In genomic region chr12:107975897-107976570, GRCm38 (mm10) we compare ENCODE assay signal across 11 mouse cellular contexts. TPM values are rescaled to one million over a fixed set of nuclear protein-coding genes. Genes with fewer than 3 reads are reported as not detected.
DNase-seq lines count a peak whose midpoint lies in the region; ATAC-seq lines count a peak whose summit lies in the region.
"Had no signal": no experiment of that assay in that cellular context is flagged by ENCODE, and none has a peak within 500 bp of the region (broad histone marks: within the 10 kb centered on the region; RNA-seq: fewer than 3 reads in every experiment).

No protein-coding gene starts in this region.

- peak; percentile 61 to 73 for DNase-seq in frontal cortex, adult 2 months (ENCODE audit: extremely low spot score in 1 of 2, low spot score in 1 of 2)
- no peak for DNase-seq in frontal cortex, postnatal 14 days (ENCODE audit: low spot score in 2 of 2)
- DNase-seq in neural tube, embryonic 11.5 days (ENCODE audit: low spot score) = no peak
- no peak for DNase-seq in neural tube, embryonic 10.5 days (ENCODE audit: extremely low spot score, low spot score)
- no peak for DNase-seq in adrenal gland, adult 8-10 months
- DNase-seq in thymus, postnatal 36 days = no peak
- DNase-seq: retina, postnatal 1 day had no signal

- H3K9me3 ChIP-seq in neural tube, embryonic 11.5 days (ENCODE audit: control insufficient read depth, low read length) = no peaks in the 10 kb centered on the region
- no peaks in the 10 kb centered on the region for H3K9me3 ChIP-seq in intestine, embryonic 16.5 days (ENCODE audit: control insufficient read depth, low read length)
- no peaks in the 10 kb centered on the region for H3K9me3 ChIP-seq in stomach, embryonic 15.5 days
- H3K9me3 ChIP-seq: liver, embryonic 15.5 days had no signal

- peaks cover 2% of the 10 kb centered on the region; the same call in 1 of the 2 replicates for H3K27me3 ChIP-seq in neural tube, embryonic 11.5 days (ENCODE audit: control insufficient read depth, insufficient read depth, low read length)
- H3K27me3 ChIP-seq in intestine, embryonic 16.5 days (replicated peaks; ENCODE audit: control insufficient read depth, insufficient read depth, low read length) = no peaks in the 10 kb centered on the region
- H3K27me3 ChIP-seq in stomach, embryonic 15.5 days (replicated peaks) = no peaks in the 10 kb centered on the region
- H3K27me3 ChIP-seq: CH12.LX had no signal

- H3K4me1 ChIP-seq in neural tube, embryonic 11.5 days (ENCODE audit: control insufficient read depth, insufficient read depth, low read length) = peaks cover 63% of the 10 kb centered on the region
- H3K4me1 ChIP-seq in intestine, embryonic 16.5 days (ENCODE audit: control insufficient read depth, insufficient read depth, low read length) = peaks cover 31% of the 10 kb centered on the region
- peaks cover 54% of the 10 kb centered on the region for H3K4me1 ChIP-seq in stomach, embryonic 15.5 days

- H3K9ac ChIP-seq in neural tube, embryonic 11.5 days (ENCODE audit: low read length) = peak overlapping the region; percentile 37; the same call in 1 of the 2 replicates
- H3K9ac ChIP-seq in intestine, embryonic 16.5 days (ENCODE audit: low read depth, low read length) = no peak overlapping the region
- H3K9ac ChIP-seq in stomach, embryonic 15.5 days = no peak overlapping the region
- H3K9ac ChIP-seq: liver, embryonic 15.5 days had no signal

- no peak overlapping the region for H3K4me3 ChIP-seq in neural tube, embryonic 11.5 days (ENCODE audit: low read depth, low read length)
- H3K4me3 ChIP-seq in intestine, embryonic 16.5 days (ENCODE audit: low read length) = no peak overlapping the region
- H3K4me3 ChIP-seq in stomach, embryonic 15.5 days (replicated peaks) = no peak overlapping the region
- H3K4me3 ChIP-seq: liver, embryonic 15.5 days had no signal

- H3K27ac ChIP-seq in neural tube, embryonic 11.5 days (ENCODE audit: low read depth, low read length) = no peak overlapping the region
- H3K27ac ChIP-seq in intestine, embryonic 16.5 days (ENCODE audit: low read length) = no peak overlapping the region
- no peak overlapping the region for H3K27ac ChIP-seq in stomach, embryonic 15.5 days
- H3K27ac ChIP-seq: liver, embryonic 15.5 days had no signal

- 24% methylated on average over 14 of the region's 14 CpGs for WGBS in neural tube, embryonic 11.5 days
- 40% methylated on average over 14 of the region's 14 CpGs for WGBS in intestine, embryonic 16.5 days
- 36% methylated on average over 14 of the region's 14 CpGs for WGBS in stomach, embryonic 15.5 days

- H3K36me3 ChIP-seq in neural tube, embryonic 11.5 days (ENCODE audit: control insufficient read depth, insufficient read depth, low read length) = no peaks in the 10 kb centered on the region
- no peaks in the 10 kb centered on the region for H3K36me3 ChIP-seq in intestine, embryonic 16.5 days (ENCODE audit: control insufficient read depth, insufficient read depth, low read length)
- H3K36me3 ChIP-seq in stomach, embryonic 15.5 days = no peaks in the 10 kb centered on the region
- H3K36me3 ChIP-seq: liver, embryonic 15.5 days had no signal

- peak overlapping the region; percentile 22 for H3K4me2 ChIP-seq in neural tube, embryonic 11.5 days (ENCODE audit: low read depth)
- peak overlapping the region; percentile 1; the same call in 1 of the 2 replicates for H3K4me2 ChIP-seq in intestine, embryonic 16.5 days (ENCODE audit: low read depth, low read length)
- H3K4me2 ChIP-seq in stomach, embryonic 15.5 days = peak overlapping the region; percentile 40
- H3K4me2 ChIP-seq: liver, embryonic 15.5 days had no signal

- no peak for ATAC-seq in neural tube, embryonic 11.5 days (ENCODE audit: insufficient read depth, low FRiP score, low TSS enrichment)
- ATAC-seq in intestine, embryonic 16.5 days = no peak
- ATAC-seq in stomach, embryonic 15.5 days (ENCODE audit: insufficient read depth, low FRiP score, low read depth) = no peak

RNA-seq across cellular contexts. Expression of gene Bcl11b, which starts 27.4 kb away (rescaled TPM):
- polyA plus RNA-seq in frontal cortex, adult 2 months (2012; rRNA removed) = 38.0 and 43.9 TPM in 2 replicates
- polyA plus RNA-seq in neural tube, embryonic 11.5 days (2014; fragmentation: Nextera tagmentation; extraction: Ambion mirVana) = 9.4 and 9.5 TPM in 2 replicates
- 3.4 and 5.5 TPM in 2 replicates for polyA plus RNA-seq in intestine, embryonic 16.5 days (2015; fragmentation: Nextera tagmentation; extraction: Ambion mirVana)
- 5.3 and 5.7 TPM in 2 replicates for polyA plus RNA-seq in stomach, embryonic 15.5 days (2015; fragmentation: Nextera tagmentation; extraction: Ambion mirVana)
- total RNA-seq in adrenal gland, adult 8-10 months (2022) = under 1 TPM; 0.17 to 0.80 (median 0.55) TPM
- total RNA-seq: CH12.LX had no signal

Comparison
In these comparisons a context has a peak if more than half of its experiments do, and no peak if none do; other contexts are left out.
1. DNase-seq: peak in frontal cortex, adult 2 months (2 of 2); none in frontal cortex, postnatal 14 days (0 of 2), neural tube, embryonic 11.5 days (single experiment), neural tube, embryonic 10.5 days (single experiment), adrenal gland, adult 8-10 months (single experiment) and thymus, postnatal 36 days (0 of 2).
2. Peak in every context shown above with its lines, with median percentiles within 50 percentile points of each other: H3K4me2 ChIP-seq.